Mouse (Mus musculus) bone marrow, adult 2 months (tissue): ENCODE results near the gene Gspt1.

Source experiments
- CTCF ChIP-seq: fragments of 200-500 bp; IDR thresholded peaks from 2 replicates; pipeline ENCODE4 v1.5.1; 2011; ENCODE audit warnings: low read length, control low read depth; ENCODE audit not compliant: control insufficient read depth, insufficient read depth
- POLR2A ChIP-seq: fragments of 200-500 bp; IDR thresholded peaks from 2 replicates; pipeline ENCODE4 v1.6.1; 2011; ENCODE audit warnings: low read depth, mild to moderate bottlenecking, control low read depth, low read length, borderline replicate concordance; ENCODE audit not compliant: control insufficient read depth

GRCm38 (mm10) chr16:11171679-11172078, 82.4 kb downstream of the Gspt1 start:
- TF ChIP-seq CTCF: no peak
- TF ChIP-seq POLR2A: no peak
